Mouse (Mus musculus) brown adipose tissue, adult 24 weeks (tissue): ENCODE results near the gene Flnb. TPM values are rescaled to one million over a fixed set of nuclear protein-coding genes. Genes with fewer than 3 reads are reported as not detected.

ENCODE experiments used
- H3K27ac ChIP-seq: fragments of 200-500 bp; replicated peaks from 2 replicates; pipeline ENCODE4 v1.5.1; 2012; ENCODE audit warnings: low read depth, mild to moderate bottlenecking, low read length
- H3K4me1 ChIP-seq: fragments of 200-500 bp; 2 replicates; pipeline ENCODE4 v1.6.1; 2012; ENCODE audit warnings: low read length, mixed read lengths; ENCODE audit not compliant: control insufficient read depth, insufficient read depth, insufficient read length
- H3K4me3 ChIP-seq: fragments of 200-500 bp; 2 replicates; pipeline ENCODE4 v1.5.1; 2012; ENCODE audit warnings: low read depth, mild to moderate bottlenecking, low read length, moderate library complexity; ENCODE audit not compliant: insufficient read depth
- polyA plus RNA-seq: library from polyadenylated mRNA; stranded (reverse); fragments of >200 nt; gene quantifications from 2 replicates; pipeline ENCODE4 v1.2.4, GENCODE M21; 2012; ENCODE audit not compliant: missing spikeins, insufficient read depth, insufficient read length

The Flnb gene
- 7.8 and 14.1 TPM in 2 replicates for polyA plus RNA-seq

DNA sequence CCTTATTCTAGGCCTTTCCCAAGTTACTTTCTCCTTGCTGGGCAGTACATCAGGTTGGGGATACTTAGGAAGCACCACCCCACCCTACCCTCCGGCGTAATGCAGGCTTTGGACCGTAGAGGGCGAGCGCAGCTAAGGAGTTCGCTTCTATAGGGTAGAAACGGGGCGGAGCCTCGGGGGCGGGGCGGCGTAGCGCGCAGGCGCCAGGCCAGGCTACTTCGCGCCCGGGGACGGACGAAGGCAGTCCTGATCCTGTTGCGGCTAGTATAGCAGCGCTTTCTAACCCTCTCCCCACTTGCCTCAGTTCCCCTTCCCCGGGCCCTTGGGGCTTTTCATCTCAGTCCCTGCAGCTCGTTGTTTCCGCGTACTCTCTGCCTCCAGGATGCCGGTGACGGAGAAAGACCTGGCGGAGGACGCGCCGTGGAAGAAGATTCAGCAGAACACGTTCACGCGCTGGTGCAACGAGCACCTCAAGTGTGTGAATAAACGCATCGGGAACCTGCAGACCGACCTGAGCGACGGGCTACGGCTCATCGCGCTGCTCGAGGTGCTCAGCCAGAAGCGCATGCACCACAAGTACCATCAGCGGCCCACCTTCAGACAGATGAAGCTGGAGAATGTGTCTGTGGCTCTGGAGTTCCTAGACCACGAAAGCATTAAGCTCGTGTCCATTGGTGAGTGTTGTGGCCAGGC, at the start of gene Flnb:
TSS of gene Flnb (plus strand) at position 188 of the 693 bp plus-strand sequence.
- Histone ChIP-seq H3K27ac (peak within 1 kb of the TSS; percentile 91), H3K4me3 (peak within 1 kb of the TSS; percentile 84), H3K4me1 (peaks cover 22% of the 10 kb centered on the region)

DNA sequence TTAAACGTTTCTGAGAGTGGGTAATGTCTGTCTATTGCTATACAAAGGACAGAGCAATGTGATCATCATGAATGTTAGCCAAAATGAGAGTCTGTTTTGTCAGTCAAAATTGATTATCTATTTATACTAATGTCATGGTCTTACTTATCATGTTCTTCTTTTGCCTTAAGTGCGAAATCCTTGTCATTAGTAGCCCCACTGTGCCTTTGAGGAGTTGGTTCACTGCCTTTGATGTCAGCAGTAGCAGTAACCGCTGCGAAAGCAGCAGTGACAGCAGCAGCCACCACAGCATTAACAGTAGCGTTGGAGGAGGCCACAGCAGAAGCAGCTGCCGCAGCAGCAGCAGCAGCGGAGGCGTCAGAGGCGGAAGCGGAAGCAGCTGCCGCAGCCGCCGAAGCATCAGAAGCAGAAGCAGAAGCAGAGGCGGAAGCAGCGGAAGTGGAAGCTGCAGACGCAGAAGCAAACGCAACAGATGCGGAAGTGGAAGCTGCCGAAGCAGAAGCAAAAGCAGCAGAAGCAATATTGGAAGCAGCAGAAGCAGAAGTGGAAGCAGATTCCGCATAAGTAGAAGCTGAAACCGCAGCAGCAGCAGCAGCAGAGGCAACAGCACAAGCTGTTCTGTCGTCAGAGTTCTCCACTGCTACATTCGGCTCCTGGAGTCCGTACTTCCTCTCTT, 43.9 kb upstream of the Flnb start:
- H3K27ac ChIP-seq, result peak overlapping the region; percentile 49; the same call in 1 of the 2 replicates
- peak overlapping the region; percentile 68 for H3K4me3 ChIP-seq

DNA sequence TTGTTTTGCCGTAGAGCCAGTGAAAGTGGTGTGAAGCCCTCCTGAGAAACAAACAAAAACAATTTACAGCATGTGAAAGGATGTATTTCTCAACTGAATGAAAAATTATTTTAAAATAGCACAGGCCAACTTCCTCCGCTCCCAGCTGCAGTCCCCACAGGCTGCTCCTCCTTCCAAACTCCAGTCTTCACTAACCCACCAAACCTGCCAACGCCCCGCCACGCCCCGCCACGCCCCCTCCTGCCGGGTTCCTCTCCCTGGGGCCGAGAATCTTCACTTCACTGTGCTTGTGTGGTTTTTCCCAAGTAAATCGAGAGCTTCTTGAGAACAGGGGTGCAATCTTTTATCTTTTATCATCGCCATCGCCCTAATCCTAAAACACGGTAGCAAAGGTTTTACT, 31.7 kb upstream of the Flnb start:
- H3K4me3 ChIP-seq, result no peak overlapping the region
- H3K27ac ChIP-seq, result no peak overlapping the region
- H3K4me1 ChIP-seq, result peaks cover 2% of the 10 kb centered on the region; the same call in 1 of the 2 replicates

More for the DNA sequence above, 43.9 kb upstream of the Flnb start:
- H3K4me1 ChIP-seq, result no peaks in the 10 kb centered on the region

DNA sequence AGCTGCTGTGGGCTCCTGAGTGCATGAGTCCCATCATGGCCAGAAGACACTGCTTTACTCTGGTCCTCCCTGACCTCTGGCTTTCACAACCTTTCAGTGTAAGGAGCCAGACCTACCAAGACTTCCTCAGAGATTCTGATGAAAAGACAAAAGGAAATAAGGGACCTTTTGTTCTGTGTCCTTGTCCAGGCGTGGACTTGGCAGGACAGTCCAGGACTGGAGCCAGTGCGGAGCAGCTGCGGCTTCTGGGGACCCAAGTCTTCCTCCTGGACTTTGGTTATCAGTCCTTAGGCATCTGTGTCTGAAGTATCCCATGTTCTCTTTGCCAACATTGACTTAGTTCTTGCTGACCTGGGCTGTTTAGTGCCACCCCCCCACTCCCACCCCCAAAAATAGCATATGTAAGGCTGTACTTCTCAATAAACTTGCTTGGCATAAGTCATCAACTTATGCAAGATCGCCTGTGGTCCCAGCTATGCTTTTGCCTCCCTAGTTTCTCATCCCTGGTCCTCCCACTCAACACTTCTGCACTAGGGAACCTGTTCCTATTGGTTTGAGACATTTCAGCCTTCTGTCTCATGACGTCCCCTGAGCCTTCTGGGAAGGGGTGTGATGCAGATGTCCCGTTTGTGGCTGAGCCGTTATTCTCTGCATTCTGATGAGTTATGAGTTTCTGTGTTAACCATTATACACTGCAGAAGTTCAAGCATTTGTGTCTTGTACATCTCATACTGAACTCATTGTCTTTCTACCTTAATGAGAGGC, 28.3 kb upstream of the Flnb start:
- Histone ChIP-seq H3K4me1 (peaks cover 8% of the 10 kb centered on the region), H3K4me3 (no peak overlapping the region), H3K27ac (no peak overlapping the region)

DNA sequence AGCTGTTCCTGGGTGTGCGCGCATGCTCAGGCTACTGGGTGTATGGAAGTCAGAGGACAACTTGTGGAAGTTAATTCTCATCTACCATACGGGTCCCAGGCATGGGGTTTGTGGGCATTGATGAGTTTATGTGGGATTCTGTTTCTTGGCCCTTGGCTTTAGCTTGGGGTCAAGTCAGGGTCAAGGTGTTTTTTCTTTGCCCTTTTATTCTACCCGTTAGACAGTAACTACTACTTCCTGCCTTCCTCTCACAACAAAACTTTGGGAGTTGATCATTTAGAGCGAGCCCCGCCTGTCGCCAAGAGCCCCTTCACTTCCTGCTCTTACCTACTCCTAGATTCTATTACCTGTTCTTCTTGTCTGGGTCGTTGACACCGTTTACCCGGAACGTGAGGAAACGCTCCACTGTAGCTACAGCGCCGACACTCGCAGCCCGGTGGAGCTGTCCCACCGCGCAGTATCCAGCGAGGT, 26.7 kb upstream of the Flnb start:
- Histone ChIP-seq H3K27ac (no peak overlapping the region), H3K4me3 (peak overlapping the region; percentile 28), H3K4me1 (peaks cover 8% of the 10 kb centered on the region)

DNA sequence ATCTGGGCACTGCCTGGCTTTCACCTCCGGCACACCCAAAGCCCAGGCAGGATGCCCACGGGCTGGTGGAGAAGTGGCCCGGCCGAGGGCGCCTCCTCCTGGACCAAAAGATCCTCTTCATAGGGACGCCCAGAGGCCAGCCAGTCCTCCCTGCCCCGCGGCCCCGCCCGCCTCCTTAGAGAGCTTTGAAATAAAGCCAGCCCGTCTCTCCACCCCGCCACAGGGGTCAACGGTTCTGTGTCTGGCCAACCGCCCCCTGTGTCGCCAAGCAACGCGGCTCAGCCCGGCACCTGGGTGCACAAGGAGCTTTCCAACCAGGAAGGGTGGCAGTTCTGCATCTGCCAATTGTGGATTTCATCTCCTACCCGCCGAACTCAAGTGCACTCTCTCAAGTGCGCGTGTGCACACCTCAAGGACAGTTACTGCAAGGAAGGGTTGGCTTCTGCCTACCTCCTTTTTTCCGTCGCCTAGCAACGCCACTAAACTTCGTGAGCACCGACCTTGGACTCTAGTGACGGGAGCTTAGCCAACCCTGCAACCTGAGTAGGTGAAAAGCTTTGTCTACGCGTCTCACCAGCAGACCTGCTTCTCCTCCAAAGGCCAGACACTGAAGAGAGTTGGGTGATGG, 26.1 kb upstream of the Flnb start, which contains the start of gene Gm26661:
TSS of gene Gm26661 (plus strand) at position 56 of the 628 bp plus-strand sequence.
- Histone ChIP-seq H3K27ac (no peak within 1 kb of the TSS), H3K4me1 (peaks cover 8% of the 10 kb centered on the region), H3K4me3 (peak within 1 kb of the TSS; percentile 28)

DNA sequence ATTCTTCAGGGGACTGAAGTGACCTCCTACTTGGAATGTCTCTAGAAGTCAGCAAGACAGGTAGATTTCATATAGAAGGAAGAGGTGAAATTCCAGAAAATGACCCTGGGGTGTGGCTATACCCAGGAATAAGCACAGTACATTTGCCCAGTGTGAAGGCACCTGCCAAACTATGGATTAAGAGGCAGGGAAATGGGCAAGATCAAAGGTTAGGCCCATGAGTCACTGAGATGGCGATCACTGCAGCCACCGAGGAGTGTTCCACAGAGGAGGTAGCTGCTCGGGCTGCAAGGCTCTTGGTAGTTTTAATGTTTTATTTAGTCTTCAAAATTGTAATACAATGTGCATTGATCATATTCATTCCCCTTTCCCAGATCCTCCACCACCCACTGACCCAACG, 21.8 kb upstream of the Flnb start:
- Histone ChIP-seq H3K4me1 (peaks cover 7% of the 10 kb centered on the region), H3K4me3 (no peak overlapping the region), H3K27ac (no peak overlapping the region)

DNA sequence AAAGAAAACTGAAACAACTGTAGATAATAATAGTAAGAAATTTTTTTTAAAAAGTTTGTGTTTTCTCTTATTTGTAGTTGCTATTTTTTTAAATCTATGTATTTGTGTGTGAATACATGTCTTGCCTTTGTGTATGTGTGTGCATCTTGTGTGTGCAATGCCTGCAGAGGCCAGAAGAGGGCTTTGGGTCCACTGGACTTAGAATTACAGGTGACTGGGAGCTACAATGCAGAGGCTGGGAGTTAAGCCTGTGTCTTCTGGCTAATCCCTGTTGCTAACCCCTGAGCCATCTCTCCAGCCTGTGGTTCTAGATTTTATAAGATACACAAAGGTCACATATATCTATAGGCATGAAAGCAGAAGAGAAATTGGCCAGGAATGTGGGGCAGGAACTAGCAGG, 17.1 kb upstream of the Flnb start:
- H3K27ac ChIP-seq, result no peak overlapping the region
- H3K4me1 ChIP-seq, result no peaks in the 10 kb centered on the region
- H3K4me3 ChIP-seq, result no peak overlapping the region

DNA sequence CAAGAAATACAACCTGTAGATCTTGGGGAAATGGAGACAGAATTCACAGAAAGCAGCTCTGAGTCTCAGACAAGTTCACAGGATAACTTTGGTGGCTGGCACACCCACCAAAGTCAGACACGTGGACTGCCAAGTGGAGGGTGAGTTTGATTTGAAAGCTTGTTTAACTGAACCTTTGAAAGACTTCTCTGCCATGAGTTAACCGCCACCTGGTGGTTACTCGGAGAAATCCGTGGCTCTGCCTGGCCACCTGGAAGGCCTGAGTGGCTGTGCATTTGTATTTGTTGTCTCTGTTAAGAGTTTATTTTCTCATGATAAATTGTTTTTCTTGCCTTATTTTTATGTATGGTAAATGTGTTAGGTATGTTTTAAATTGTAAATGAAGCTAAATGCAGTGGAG, 15.9 kb upstream of the Flnb start:
- Histone ChIP-seq H3K4me1 (no peaks in the 10 kb centered on the region), H3K4me3 (no peak overlapping the region), H3K27ac (no peak overlapping the region)

DNA sequence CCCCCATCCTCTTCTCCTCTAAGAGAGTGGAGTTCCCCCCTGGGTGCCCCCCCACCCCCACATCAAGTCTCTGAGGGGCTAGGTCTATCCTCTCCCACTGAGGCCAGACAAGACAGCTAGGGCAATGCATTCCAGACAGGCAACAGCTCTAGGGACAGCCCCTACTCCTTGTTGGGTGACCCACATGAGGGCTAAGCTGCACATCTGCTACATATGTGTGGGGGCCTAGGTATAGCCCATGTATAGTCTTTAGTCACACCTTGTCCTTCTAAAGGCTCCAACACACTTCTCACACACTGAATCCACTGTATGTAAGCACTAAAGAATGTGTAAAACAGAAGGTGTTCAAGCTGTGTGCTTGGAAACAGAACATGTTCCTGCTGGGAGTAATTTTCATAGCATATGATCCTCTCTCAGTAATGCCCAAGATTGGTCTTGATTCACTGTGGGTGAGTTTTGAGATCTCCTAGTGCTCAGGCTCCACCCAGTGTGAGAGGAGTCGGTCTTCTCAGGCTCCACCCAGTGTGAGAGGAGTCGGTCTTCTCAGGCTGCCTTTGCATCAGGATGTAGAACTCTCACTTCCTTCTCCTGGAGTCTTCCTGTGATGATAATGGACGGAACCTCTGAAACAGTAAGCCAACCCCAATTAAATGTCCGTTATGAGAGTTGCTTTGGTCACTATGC, 13.7 kb upstream of the Flnb start:
- H3K4me1 ChIP-seq, result peaks cover 13% of the 10 kb centered on the region
- no peak overlapping the region for H3K27ac ChIP-seq
- H3K4me3 ChIP-seq, result no peak overlapping the region

DNA sequence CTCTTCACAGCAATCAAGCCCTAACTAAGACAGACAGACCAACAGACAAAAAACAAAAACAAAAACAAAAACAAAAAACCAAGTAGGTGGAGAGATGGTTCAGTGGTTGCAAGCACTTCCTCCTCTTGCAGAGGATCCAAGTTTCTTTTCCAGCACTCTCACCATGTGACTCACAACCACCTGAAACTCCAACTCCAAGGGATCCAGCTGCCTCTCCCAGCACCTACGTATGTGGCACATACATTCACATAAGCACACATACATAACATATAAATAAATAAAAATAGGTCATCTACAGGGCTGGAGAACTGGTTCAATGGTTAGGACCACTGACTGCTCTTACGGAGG, 13.2 kb upstream of the Flnb start:
- Histone ChIP-seq H3K4me3 (no peak overlapping the region), H3K27ac (no peak overlapping the region)

DNA sequence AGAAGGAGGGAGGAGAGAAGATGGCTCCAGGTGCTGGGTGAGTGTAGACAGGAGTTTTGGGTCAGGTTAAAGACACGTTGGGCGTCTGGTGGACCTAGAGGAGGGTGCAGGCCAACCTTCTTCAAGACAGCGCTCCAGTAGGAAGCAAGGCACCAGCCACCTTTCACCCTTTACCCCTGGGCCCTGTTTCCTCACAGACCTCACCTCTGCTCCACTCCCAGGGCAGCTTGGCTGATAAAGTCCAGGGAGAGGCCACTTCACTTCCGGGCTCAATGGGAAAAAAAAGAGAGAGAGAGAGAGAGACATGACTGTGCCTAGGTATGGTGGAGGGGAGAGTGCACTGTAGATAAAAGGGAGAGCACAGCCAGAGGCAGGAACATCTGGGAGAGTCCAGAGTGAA, 10.0 kb upstream of the Flnb start:
- no peak overlapping the region for H3K4me3 ChIP-seq
- peaks cover 16% of the 10 kb centered on the region for H3K4me1 ChIP-seq
- peak overlapping the region; percentile 76 for H3K27ac ChIP-seq

More for the DNA sequence above, 13.2 kb upstream of the Flnb start:
- peaks cover 16% of the 10 kb centered on the region for H3K4me1 ChIP-seq

DNA sequence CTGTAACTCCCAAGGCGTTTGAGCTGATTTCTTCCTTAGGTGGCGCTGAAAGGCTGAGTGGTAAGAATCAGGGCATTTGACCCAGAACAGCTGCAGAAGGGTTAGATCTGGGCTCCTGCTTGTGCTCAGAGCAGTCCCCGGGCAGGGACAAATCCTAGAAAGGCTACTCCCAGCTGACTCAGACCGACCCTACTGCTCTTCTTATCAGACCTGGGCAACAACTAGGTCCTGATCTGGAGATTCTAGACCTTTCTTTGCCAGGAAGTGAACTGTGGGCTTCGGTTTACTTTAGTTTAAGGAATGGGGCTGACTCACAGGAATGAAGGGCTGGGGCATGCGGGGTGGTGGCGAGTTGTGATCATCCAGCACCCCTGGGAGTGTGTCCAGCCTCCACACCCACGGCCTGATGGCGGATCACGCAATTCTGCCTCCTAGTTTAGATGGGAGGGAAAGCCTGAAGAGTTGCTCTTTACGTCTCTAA, 9.2 kb upstream of the Flnb start:
- Histone ChIP-seq H3K4me1 (peaks cover 16% of the 10 kb centered on the region), H3K4me3 (no peak overlapping the region), H3K27ac (peak overlapping the region; percentile 50)
